Mouse (Mus musculus) heart, adult 11 months (tissue): ENCODE measurements around the gene Mical2.

Experiments
- DNase-seq: peaks from one replicate; pipeline ENCODE4 v3.0.0; 2022

Mical2 gene

GRCm38 (mm10) chr7:112212921-112213721 lies 12.5 kb upstream of the Mical2 start:
- peak; percentile 95 for DNase-seq

GRCm38 (mm10) chr7:112215871-112216270 lies 9.8 kb upstream of the Mical2 start:
- DNase-seq = no peak

GRCm38 (mm10) chr7:112216720-112217119 lies 8.9 kb upstream of the Mical2 start:
- peak; percentile 97 for DNase-seq

GRCm38 (mm10) chr7:112217208-112217607 lies 8.4 kb upstream of the Mical2 start:
- peak; percentile 98 for DNase-seq

- DNase-seq = peak; percentile 95
Observed at GRCm38 (mm10) chr7:112222733-112223524, 2.7 kb upstream of the Mical2 start.

- no peak for DNase-seq
Observed at GRCm38 (mm10) chr7:112224854-112225253, 802 bp upstream of the Mical2 start.

GRCm38 (mm10) chr7:112226446-112227265 lies 1.0 kb downstream of the Mical2 start:
- DNase-seq = peak; percentile 97

- DNase-seq = no peak
Observed at GRCm38 (mm10) chr7:112227266-112227562, 1.6 kb downstream of the Mical2 start.

- DNase-seq = peak; percentile 98
Observed at GRCm38 (mm10) chr7:112228827-112229498, 3.3 kb downstream of the Mical2 start.

GRCm38 (mm10) chr7:112231731-112232130 lies 6.1 kb downstream of the Mical2 start:
- DNase-seq = peak; percentile 98

- DNase-seq = no peak
Observed at GRCm38 (mm10) chr7:112233345-112234005, 7.8 kb downstream of the Mical2 start.

GRCm38 (mm10) chr7:112234410-112234809 lies 8.8 kb downstream of the Mical2 start:
- DNase-seq = peak; percentile 95

- DNase-seq = peak; percentile 93
Observed at GRCm38 (mm10) chr7:112235493-112235892, 9.8 kb downstream of the Mical2 start.

GRCm38 (mm10) chr7:112237211-112237610 lies 11.6 kb downstream of the Mical2 start:
- no peak for DNase-seq

- peak; percentile 98 for DNase-seq
Observed at GRCm38 (mm10) chr7:112237868-112238267, 12.2 kb downstream of the Mical2 start.

GRCm38 (mm10) chr7:112238768-112239728 lies 13.4 kb downstream of the Mical2 start:
- peak; percentile 94 for DNase-seq

GRCm38 (mm10) chr7:112240748-112241147 lies 15.1 kb downstream of the Mical2 start:
- DNase-seq = no peak

GRCm38 (mm10) chr7:112241211-112241944 lies 15.7 kb downstream of the Mical2 start:
- DNase-seq = no peak

GRCm38 (mm10) chr7:112241945-112242329 lies 16.3 kb downstream of the Mical2 start:
- DNase-seq = no peak

GRCm38 (mm10) chr7:112242587-112242986 lies 16.9 kb downstream of the Mical2 start:
- no peak for DNase-seq
